Mouse (Mus musculus) hindbrain, embryonic 14.5 days (tissue): Measurements from ENCODE around the gene Tcstv3. TPM values are rescaled to one million over a fixed set of nuclear protein-coding genes. Genes with fewer than 3 reads are reported as not detected.

Experiments used
- polyA plus RNA-seq: library from polyadenylated mRNA; unstranded; fragments of >200 nt; fragmentation: Nextera tagmentation; extraction: Ambion mirVana; gene quantifications from 2 replicates; pipeline ENCODE4 v1.2.1, GENCODE M21; 2014

Tcstv3 gene
- polyA plus RNA-seq, 1 experiment from 2014 or later = not detected

Other genes starting within 250 kb of the Tcstv3 start
- gene Gm20767, start 176.6 kb upstream of the Tcstv3 start, polyA plus RNA-seq = not detected in 2 replicates
- not detected in 2 replicates for gene Gm21818, start 144.4 kb upstream of the Tcstv3 start, polyA plus RNA-seq
- gene Gm21762, start 100.9 kb upstream of the Tcstv3 start, polyA plus RNA-seq = not detected in 2 replicates
- gene Gm21731, start 77.8 kb upstream of the Tcstv3 start, polyA plus RNA-seq = not detected in 2 replicates
- gene AF067061, start 53.8 kb upstream of the Tcstv3 start, polyA plus RNA-seq = not detected in 2 replicates
- gene BC147527, start 16.5 kb upstream of the Tcstv3 start, polyA plus RNA-seq = not detected in 2 replicates